Mouse (Mus musculus): ENCODE measurements around the gene Trip10. TPM values are rescaled to one million over a fixed set of nuclear protein-coding genes. Genes with fewer than 3 reads are reported as not detected.

The Trip10 gene
- polyA plus RNA-seq (2015; fragmentation: Illumina TruSeq; extraction: RNeasy Lipid Tissue Mini Kit (QIAGEN cat#74804); ENCODE audit: low read depth, low replicate concordance), result 10.5 TPM

DNA sequence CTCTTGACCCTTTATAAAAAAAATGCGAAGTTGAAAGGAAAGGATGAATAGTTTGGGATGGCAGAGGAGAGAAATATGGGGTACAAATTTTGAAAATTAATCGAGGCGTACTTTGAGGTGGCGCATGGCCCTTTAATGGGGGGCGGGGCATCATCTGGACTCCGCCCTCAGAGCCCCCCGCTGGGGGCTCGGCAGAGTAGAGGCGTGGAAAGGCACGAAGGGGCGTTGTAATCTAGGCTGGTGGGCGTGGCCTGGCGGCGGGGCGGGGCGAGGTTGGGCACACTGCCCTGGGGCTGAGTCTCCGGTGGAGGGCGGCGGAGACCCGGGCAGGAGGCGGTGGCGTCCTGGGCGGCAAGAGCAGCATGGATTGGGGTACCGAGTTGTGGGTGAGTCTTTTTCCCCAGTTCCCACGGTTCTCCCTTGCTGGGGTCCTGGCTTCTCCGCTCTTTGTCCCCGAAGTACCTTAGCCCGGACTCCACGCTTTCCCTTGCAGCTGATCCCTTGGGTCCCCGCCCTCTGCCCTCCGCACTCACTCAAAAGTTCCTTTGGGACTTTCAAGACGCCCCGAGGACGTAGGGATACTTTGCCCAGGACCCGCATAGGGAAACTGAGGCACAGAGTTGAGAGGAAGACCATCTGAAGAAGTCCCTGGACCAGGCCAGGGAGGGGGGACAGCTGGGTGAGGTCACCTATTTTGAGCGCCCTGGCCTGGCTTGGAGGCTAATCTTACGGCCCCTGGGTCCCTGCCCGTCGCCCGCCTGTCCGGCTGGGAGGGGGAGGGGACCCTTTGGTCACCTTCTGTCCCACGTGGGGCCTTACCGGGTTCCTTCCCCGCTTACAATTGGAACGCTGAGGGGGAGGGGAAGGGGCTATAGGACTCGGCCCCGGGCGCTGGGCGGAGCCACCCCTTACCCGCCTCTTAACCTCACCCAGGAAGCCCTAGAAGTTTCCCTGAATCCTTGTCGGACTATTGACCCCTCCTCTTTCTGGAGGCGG, at the start of gene Trip10:
Gene Trip10, plus strand, starts transcription at position 270 of the 996 bp plus-strand sequence.

DNA sequence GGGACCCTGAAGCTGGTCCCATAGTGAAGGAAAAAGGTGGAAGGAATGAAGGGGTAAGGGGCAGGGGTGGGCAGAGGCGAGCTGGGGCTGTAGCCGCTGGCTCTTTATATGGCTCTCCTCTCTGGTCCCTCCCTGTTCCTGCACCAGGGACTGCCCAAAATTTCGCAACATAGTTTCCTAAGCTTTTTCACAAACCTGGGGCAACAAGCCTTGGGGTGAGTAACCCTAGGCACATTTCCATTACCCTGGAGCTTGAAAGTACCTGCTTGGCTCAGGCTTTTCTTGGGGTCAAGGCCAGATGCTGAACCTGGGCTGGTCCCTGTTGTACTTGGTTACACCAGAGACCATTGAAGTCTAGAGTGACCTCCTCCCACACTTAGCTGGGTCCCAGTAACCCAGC, 21.2 kb upstream of the Trip10 start, which contains the start of gene C3:
Gene C3, minus strand, starts transcription at position 123 of the 400 bp plus-strand sequence.

DNA sequence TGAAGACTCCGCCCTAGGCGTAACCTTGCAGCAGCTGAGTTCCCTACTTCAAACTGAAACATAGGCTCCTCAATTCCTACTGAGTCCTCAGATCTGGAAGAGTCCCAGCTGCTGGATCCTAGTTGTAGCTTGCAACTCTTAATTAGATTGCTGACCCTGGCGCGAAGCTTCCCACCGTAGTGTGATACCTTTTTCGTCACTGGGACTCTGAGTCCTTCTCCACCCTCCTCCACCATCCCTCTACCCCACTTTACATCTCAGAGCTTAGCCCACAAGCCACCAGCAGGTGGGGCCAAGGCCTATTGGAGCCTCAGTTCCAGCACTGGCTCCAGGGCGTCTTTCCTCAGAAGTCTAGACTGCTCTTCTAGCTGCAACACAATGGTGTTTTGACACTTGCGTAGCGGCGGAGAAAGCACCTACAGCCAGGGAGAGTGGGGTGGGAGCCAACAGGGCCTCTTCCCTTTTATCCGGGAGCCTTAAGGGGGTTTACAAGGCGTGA, 1.0 kb upstream of the Trip10 start, which contains the start of gene Gpr108:
Gene Gpr108, minus strand, starts transcription at position 246 of the 499 bp plus-strand sequence.

DNA sequence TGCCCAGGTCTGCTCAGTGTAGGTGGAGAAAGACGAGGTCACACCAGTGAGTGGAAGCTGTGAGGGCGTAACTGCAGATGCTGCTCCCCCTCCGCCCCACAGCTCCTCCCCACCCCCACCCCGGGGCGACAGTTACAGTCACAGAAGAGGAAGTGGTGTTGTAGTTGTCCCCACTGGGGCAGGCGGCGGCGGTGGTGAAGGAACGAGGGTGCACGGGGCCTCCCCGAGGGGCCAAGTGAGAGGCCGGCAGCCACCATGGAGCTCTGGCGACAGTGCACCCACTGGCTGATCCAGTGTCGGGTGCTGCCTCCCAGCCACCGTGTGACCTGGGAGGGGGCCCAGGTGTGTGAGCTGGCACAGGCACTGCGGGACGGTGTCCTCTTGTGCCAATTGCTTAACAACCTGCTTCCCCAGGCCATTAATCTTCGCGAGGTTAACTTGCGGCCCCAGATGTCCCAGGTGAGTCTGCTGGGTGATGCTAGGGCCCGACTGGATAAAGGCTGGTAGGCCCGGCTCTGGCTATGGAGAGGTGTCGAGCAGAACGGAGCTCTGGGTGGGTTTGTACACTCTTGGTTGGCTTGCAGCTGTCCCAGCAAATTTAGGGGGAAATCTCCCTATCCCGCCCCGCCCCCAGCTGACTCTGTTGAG, 29.8 kb downstream of the Trip10 start, which contains the start of gene Vav1:
Gene Vav1, plus strand, starts transcription at position 158 of the 648 bp plus-strand sequence.

Other genes starting within 250 kb of the Trip10 start
- not detected for gene Pspn, start 249.4 kb upstream of the Trip10 start, polyA plus RNA-seq (2015; fragmentation: Illumina TruSeq; extraction: RNeasy Lipid Tissue Mini Kit (QIAGEN cat#74804); ENCODE audit: low read depth, low replicate concordance)
- 70.7 TPM for gene Gtf2f1, start 238.2 kb upstream of the Trip10 start, polyA plus RNA-seq (2015; fragmentation: Illumina TruSeq; extraction: RNeasy Lipid Tissue Mini Kit (QIAGEN cat#74804); ENCODE audit: low read depth, low replicate concordance)
- gene Gm17949, start 238.0 kb upstream of the Trip10 start, polyA plus RNA-seq (2015; fragmentation: Illumina TruSeq; extraction: RNeasy Lipid Tissue Mini Kit (QIAGEN cat#74804); ENCODE audit: low read depth, low replicate concordance), result not detected
- gene Khsrp, start 217.9 kb upstream of the Trip10 start, polyA plus RNA-seq (2015; fragmentation: Illumina TruSeq; extraction: RNeasy Lipid Tissue Mini Kit (QIAGEN cat#74804); ENCODE audit: low read depth, low replicate concordance), result 44.1 TPM
- not detected for gene Slc25a41, start 207.8 kb upstream of the Trip10 start, polyA plus RNA-seq (2015; fragmentation: Illumina TruSeq; extraction: RNeasy Lipid Tissue Mini Kit (QIAGEN cat#74804); ENCODE audit: low read depth, low replicate concordance)
- 1.5 TPM for gene Crb3, start 190.3 kb upstream of the Trip10 start, polyA plus RNA-seq (2015; fragmentation: Illumina TruSeq; extraction: RNeasy Lipid Tissue Mini Kit (QIAGEN cat#74804); ENCODE audit: low read depth, low replicate concordance)
- 246 TPM for gene Slc25a23, start 189.6 kb upstream of the Trip10 start, polyA plus RNA-seq (2015; fragmentation: Illumina TruSeq; extraction: RNeasy Lipid Tissue Mini Kit (QIAGEN cat#74804); ENCODE audit: low read depth, low replicate concordance)
- 1.8 TPM for gene Dennd1c, start 170.9 kb upstream of the Trip10 start, polyA plus RNA-seq (2015; fragmentation: Illumina TruSeq; extraction: RNeasy Lipid Tissue Mini Kit (QIAGEN cat#74804); ENCODE audit: low read depth, low replicate concordance)
- 670 TPM for gene Tubb4a, start 161.7 kb upstream of the Trip10 start, polyA plus RNA-seq (2015; fragmentation: Illumina TruSeq; extraction: RNeasy Lipid Tissue Mini Kit (QIAGEN cat#74804); ENCODE audit: low read depth, low replicate concordance)
- gene Tnfsf9, start 144.1 kb upstream of the Trip10 start, polyA plus RNA-seq (2015; fragmentation: Illumina TruSeq; extraction: RNeasy Lipid Tissue Mini Kit (QIAGEN cat#74804); ENCODE audit: low read depth, low replicate concordance), result 0.73 TPM
- gene Cd70, start 99.7 kb upstream of the Trip10 start, polyA plus RNA-seq (2015; fragmentation: Illumina TruSeq; extraction: RNeasy Lipid Tissue Mini Kit (QIAGEN cat#74804); ENCODE audit: low read depth, low replicate concordance), result not detected
- gene Tnfsf14, start 55.3 kb upstream of the Trip10 start, polyA plus RNA-seq (2015; fragmentation: Illumina TruSeq; extraction: RNeasy Lipid Tissue Mini Kit (QIAGEN cat#74804); ENCODE audit: low read depth, low replicate concordance), result not detected
- 1.1 TPM for gene C3, start 21.3 kb upstream of the Trip10 start, polyA plus RNA-seq (2015; fragmentation: Illumina TruSeq; extraction: RNeasy Lipid Tissue Mini Kit (QIAGEN cat#74804); ENCODE audit: low read depth, low replicate concordance)
- gene Gpr108, start 1.0 kb upstream of the Trip10 start, polyA plus RNA-seq (2015; fragmentation: Illumina TruSeq; extraction: RNeasy Lipid Tissue Mini Kit (QIAGEN cat#74804); ENCODE audit: low read depth, low replicate concordance), result 26.0 TPM
- gene Vav1, start 29.6 kb downstream of the Trip10 start, polyA plus RNA-seq (2015; fragmentation: Illumina TruSeq; extraction: RNeasy Lipid Tissue Mini Kit (QIAGEN cat#74804); ENCODE audit: low read depth, low replicate concordance), result 2.8 TPM
- 6.2 TPM for gene Adgre1, start 109.2 kb downstream of the Trip10 start, polyA plus RNA-seq (2015; fragmentation: Illumina TruSeq; extraction: RNeasy Lipid Tissue Mini Kit (QIAGEN cat#74804); ENCODE audit: low read depth, low replicate concordance)

All from brain, adult 10 weeks (tissue).